Mouse (Mus musculus): Measurements from ENCODE around the gene Kcnd2. TPM values are rescaled to one million over a fixed set of nuclear protein-coding genes. Genes with fewer than 3 reads are reported as not detected.
A peak's percentile ranks its signal among the peaks of the same experiment; 100 is the strongest.

The Kcnd2 gene
- polyA plus RNA-seq, 1 experiment from 2014 or later = 1.5 TPM

DNA sequence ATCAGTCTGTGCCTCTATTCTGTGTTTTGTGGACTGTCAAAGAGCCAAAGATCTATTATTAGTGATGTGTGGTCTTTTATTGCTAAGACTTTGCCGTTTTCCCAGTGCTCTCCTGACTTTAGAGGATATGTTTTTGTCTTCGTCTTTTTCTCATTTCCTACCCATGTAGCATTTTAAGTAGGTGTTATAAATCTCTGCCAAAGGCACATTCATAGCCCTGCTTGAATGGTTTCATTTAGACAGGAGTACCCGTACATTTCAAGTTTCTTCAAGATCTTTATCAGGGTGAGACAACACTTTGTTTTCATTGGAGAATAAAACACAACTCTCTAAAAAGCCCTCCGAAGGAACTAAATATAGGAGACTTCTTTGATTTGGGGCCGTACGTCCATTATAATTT is 355.7 kb downstream of the Kcnd2 start:
- Histone ChIP-seq H3K9ac (no peak overlapping the region), H3K4me2 (no peak overlapping the region), H3K9me3 (replicated peaks) (no peaks in the 10 kb centered on the region), H3K27ac (no peak overlapping the region), H3K27me3 (no peaks in the 10 kb centered on the region), H3K4me1 (replicated peaks) (no peaks in the 10 kb centered on the region), H3K36me3 (no peaks in the 10 kb centered on the region), H3K4me3 (no peak overlapping the region)
- no peak for ATAC-seq (replicated peaks; ENCODE audit: insufficient number of reproducible peaks, insufficient read depth, low FRiP score, low read depth)
- WGBS = 64% methylated on average over 6 of the region's 6 CpGs

DNA sequence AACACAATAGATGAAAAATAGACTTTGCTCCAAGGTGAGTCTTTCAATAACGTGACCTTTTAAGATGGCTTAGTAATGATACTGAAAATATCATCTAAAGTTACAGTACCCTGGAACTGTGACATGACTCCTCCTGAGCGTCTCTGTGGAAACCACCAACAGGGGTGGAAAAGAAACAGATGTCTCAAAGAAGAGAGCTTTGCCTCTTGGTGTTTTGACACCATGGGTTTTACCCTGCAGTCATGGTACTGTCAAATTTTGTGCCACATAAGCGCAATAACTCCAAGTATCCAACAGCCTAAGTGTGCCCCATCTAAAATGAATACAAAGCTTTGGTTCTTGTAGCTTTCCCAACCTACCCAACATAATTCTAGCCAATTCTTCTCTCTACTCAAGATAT is 374.9 kb downstream of the Kcnd2 start:
- Histone ChIP-seq H3K4me1 (replicated peaks) (no peaks in the 10 kb centered on the region), H3K27me3 (no peaks in the 10 kb centered on the region), H3K4me3 (no peak overlapping the region), H3K9ac (no peak overlapping the region), H3K27ac (no peak overlapping the region), H3K4me2 (no peak overlapping the region), H3K36me3 (no peaks in the 10 kb centered on the region), H3K9me3 (replicated peaks) (no peaks in the 10 kb centered on the region)
- no peak for ATAC-seq (replicated peaks; ENCODE audit: insufficient number of reproducible peaks, insufficient read depth, low FRiP score, low read depth)
- WGBS = 74% methylated on average over 3 of the region's 3 CpGs

DNA sequence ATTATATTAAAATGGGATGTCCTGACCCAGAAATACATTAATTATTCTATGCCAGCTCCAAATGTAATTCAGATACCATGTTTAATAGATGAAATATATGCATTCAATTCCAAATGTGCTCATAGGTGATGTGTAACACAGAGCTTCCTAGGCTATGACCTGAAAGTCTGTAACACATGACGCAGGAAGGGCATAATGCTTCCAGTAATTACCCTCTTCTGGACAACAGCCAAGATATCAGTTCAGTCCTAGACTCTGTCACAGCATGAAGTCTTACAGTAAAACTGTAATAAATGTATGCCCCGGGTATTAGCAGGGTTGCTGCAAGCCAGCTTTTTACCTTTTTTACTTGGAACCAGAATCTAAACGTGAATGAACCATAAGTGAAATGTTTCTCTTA is 382.1 kb downstream of the Kcnd2 start:
- Histone ChIP-seq H3K9ac (no peak overlapping the region), H3K9me3 (replicated peaks) (no peaks in the 10 kb centered on the region), H3K36me3 (no peaks in the 10 kb centered on the region), H3K4me3 (no peak overlapping the region), H3K4me1 (replicated peaks) (no peaks in the 10 kb centered on the region), H3K4me2 (no peak overlapping the region), H3K27me3 (no peaks in the 10 kb centered on the region), H3K27ac (no peak overlapping the region)
- WGBS = 54% methylated on average over 3 of the region's 3 CpGs
- ATAC-seq (replicated peaks; ENCODE audit: insufficient number of reproducible peaks, insufficient read depth, low FRiP score, low read depth) = no peak

DNA sequence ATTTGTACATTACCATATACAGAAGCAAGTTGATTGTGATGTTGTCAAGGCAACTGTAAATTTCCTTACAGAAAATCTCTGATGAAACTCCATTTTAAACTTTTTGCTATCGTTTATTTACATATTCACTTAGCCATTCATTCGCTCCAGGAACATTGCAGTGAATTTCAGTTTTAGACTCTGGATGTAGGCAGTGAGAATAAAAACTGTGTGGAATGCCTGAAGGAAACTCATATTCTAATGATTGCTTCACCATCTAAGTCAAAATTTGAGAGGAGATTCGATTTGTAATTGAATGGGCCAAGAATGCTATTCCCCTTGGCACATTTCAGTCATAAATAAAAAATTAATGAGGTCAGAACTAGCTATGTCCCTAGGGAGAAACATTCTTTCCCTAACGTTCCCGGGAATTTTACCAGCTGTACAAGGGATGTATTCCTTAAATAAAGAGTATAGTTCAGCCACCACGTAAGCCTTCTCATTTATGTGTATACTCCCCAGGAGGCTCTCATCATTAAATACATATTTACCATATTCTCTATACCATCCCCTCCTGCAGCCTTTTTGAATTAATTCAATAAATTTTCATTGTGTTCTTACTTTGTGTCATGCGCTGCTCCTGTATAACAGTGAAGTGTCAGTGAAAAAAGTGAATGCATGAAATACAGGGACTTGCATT is 394.2 kb downstream of the Kcnd2 start:
- Histone ChIP-seq H3K9ac (no peak overlapping the region), H3K4me3 (no peak overlapping the region), H3K9me3 (replicated peaks) (no peaks in the 10 kb centered on the region), H3K27ac (no peak overlapping the region), H3K4me1 (replicated peaks) (no peaks in the 10 kb centered on the region), H3K27me3 (no peaks in the 10 kb centered on the region), H3K36me3 (no peaks in the 10 kb centered on the region), H3K4me2 (no peak overlapping the region)
- WGBS = 70% methylated on average over 7 of the region's 7 CpGs
- ATAC-seq (replicated peaks; ENCODE audit: insufficient number of reproducible peaks, insufficient read depth, low FRiP score, low read depth) = no peak

GRCm38 (mm10) chr6:21629989-21630388 is 414.7 kb downstream of the Kcnd2 start:
- 78% methylated on average over 4 of the region's 4 CpGs for WGBS
- no peaks in the 10 kb centered on the region for H3K36me3 ChIP-seq
- H3K27ac ChIP-seq = no peak overlapping the region
- no peaks in the 10 kb centered on the region for H3K27me3 ChIP-seq
- H3K4me3 ChIP-seq = no peak overlapping the region
- no peaks in the 10 kb centered on the region for H3K4me1 ChIP-seq (replicated peaks)
- no peak overlapping the region for H3K9ac ChIP-seq
- H3K4me2 ChIP-seq = no peak overlapping the region
- no peaks in the 10 kb centered on the region for H3K9me3 ChIP-seq (replicated peaks)
- ATAC-seq (replicated peaks; ENCODE audit: insufficient number of reproducible peaks, insufficient read depth, low FRiP score, low read depth) = no peak

GRCm38 (mm10) chr6:21655681-21656080 is 440.4 kb downstream of the Kcnd2 start:
- no peaks in the 10 kb centered on the region for H3K27me3 ChIP-seq
- H3K4me2 ChIP-seq = no peak overlapping the region
- no peak overlapping the region for H3K4me3 ChIP-seq
- no peaks in the 10 kb centered on the region for H3K4me1 ChIP-seq (replicated peaks)
- no peaks in the 10 kb centered on the region for H3K36me3 ChIP-seq
- H3K9ac ChIP-seq = no peak overlapping the region
- H3K27ac ChIP-seq = no peak overlapping the region
- no peak for ATAC-seq (replicated peaks; ENCODE audit: insufficient number of reproducible peaks, insufficient read depth, low FRiP score, low read depth)
- no peaks in the 10 kb centered on the region for H3K9me3 ChIP-seq (replicated peaks)

- no peaks in the 10 kb centered on the region for H3K27me3 ChIP-seq
- H3K9me3 ChIP-seq (replicated peaks) = no peaks in the 10 kb centered on the region
- WGBS = 73% methylated on average over 6 of the region's 6 CpGs
- no peak overlapping the region for H3K27ac ChIP-seq
- no peak overlapping the region for H3K4me2 ChIP-seq
- no peaks in the 10 kb centered on the region for H3K36me3 ChIP-seq
- H3K4me3 ChIP-seq = no peak overlapping the region
- H3K9ac ChIP-seq = no peak overlapping the region
- no peaks in the 10 kb centered on the region for H3K4me1 ChIP-seq (replicated peaks)
- ATAC-seq (replicated peaks; ENCODE audit: insufficient number of reproducible peaks, insufficient read depth, low FRiP score, low read depth) = no peak
Measured at GRCm38 (mm10) chr6:21664135-21664534, 448.8 kb downstream of the Kcnd2 start.

- H3K36me3 ChIP-seq = no peaks in the 10 kb centered on the region
- H3K4me2 ChIP-seq = no peak overlapping the region
- no peaks in the 10 kb centered on the region for H3K9me3 ChIP-seq (replicated peaks)
- WGBS = 75% methylated on average over 4 of the region's 4 CpGs
- H3K27me3 ChIP-seq = no peaks in the 10 kb centered on the region
- H3K27ac ChIP-seq = no peak overlapping the region
- no peak overlapping the region for H3K9ac ChIP-seq
- ATAC-seq (replicated peaks; ENCODE audit: insufficient number of reproducible peaks, insufficient read depth, low FRiP score, low read depth) = no peak
- H3K4me1 ChIP-seq (replicated peaks) = no peaks in the 10 kb centered on the region
- no peak overlapping the region for H3K4me3 ChIP-seq
Measured at GRCm38 (mm10) chr6:21664638-21665037, 449.3 kb downstream of the Kcnd2 start.

- Histone ChIP-seq H3K27me3 (no peaks in the 10 kb centered on the region), H3K4me3 (no peak overlapping the region), H3K9ac (no peak overlapping the region), H3K27ac (0 out of 2 replicates have a peak overlapping the region, but pooled peaks have one; percentile 5), H3K4me1 (replicated peaks) (peaks cover 6% of the 10 kb centered on the region), H3K4me2 (peak overlapping the region; percentile 42), H3K36me3 (no peaks in the 10 kb centered on the region), H3K9me3 (replicated peaks) (no peaks in the 10 kb centered on the region)
- ATAC-seq (replicated peaks; ENCODE audit: insufficient number of reproducible peaks, insufficient read depth, low FRiP score, low read depth) = no peak; the same call in 1 of the 2 replicates
- 29% methylated on average over 6 of the region's 6 CpGs for WGBS
Measured at GRCm38 (mm10) chr6:21684252-21684651, 468.9 kb downstream of the Kcnd2 start.

DNA sequence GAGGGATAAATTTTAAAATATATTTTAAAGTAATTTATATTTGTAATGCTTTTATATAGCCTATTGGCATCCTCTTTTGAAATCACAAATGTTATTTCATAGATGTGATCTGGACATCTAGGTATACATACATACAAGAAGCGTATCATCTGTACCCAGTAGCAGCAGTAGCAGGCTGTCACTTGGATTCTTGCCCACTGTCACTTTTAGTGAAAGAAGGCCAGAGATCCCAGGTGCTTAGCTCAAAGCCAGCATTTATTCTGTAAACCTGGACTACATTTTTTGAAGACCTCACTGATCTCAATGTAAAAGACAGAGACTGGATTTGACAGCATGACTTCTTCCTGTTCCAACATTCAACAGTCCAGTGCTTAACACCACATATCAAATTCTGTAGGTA is 471.1 kb downstream of the Kcnd2 start:
- no peak for ATAC-seq (replicated peaks; ENCODE audit: insufficient number of reproducible peaks, insufficient read depth, low FRiP score, low read depth)
- Histone ChIP-seq H3K27ac (no peak overlapping the region), H3K4me3 (no peak overlapping the region), H3K9me3 (replicated peaks) (no peaks in the 10 kb centered on the region), H3K4me2 (no peak overlapping the region), H3K4me1 (replicated peaks) (peaks cover 6% of the 10 kb centered on the region), H3K27me3 (no peaks in the 10 kb centered on the region), H3K36me3 (no peaks in the 10 kb centered on the region), H3K9ac (no peak overlapping the region)
- 84% methylated on average over 1 of the region's 1 CpGs for WGBS

GRCm38 (mm10) chr6:21692861-21693350 is 477.6 kb downstream of the Kcnd2 start:
- Histone ChIP-seq H3K4me2 (no peak overlapping the region), H3K4me1 (replicated peaks) (no peaks in the 10 kb centered on the region), H3K4me3 (no peak overlapping the region), H3K36me3 (no peaks in the 10 kb centered on the region), H3K9me3 (replicated peaks) (no peaks in the 10 kb centered on the region), H3K9ac (no peak overlapping the region), H3K27me3 (no peaks in the 10 kb centered on the region), H3K27ac (no peak overlapping the region)
- ATAC-seq (replicated peaks; ENCODE audit: insufficient number of reproducible peaks, insufficient read depth, low FRiP score, low read depth) = no peak
- WGBS = 76% methylated on average over 3 of the region's 3 CpGs

DNA sequence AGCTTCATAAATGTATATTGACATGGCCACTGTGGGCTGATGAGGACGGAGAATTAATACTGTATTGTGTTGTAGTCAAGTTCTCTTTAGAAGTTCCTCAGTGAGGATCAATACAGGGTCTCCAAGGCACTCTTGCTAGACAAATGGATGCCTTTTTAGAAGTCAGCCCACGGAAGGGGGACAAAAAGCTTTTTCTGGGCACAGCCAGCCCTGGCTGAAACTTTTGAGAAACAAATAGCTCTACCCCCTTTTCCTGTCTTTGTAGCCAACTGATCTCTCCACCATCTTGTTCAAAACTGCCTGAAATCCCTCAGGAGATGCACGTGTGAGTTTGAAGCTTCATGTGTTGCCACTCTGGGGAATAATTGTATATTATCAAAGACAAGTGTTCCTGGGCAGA is 482.3 kb downstream of the Kcnd2 start:
- H3K4me3 ChIP-seq = no peak overlapping the region
- 71% methylated on average over 3 of the region's 3 CpGs for WGBS
- no peak overlapping the region for H3K9ac ChIP-seq
- H3K36me3 ChIP-seq = no peaks in the 10 kb centered on the region
- no peak overlapping the region for H3K27ac ChIP-seq
- H3K4me1 ChIP-seq (replicated peaks) = no peaks in the 10 kb centered on the region
- ATAC-seq (replicated peaks; ENCODE audit: insufficient number of reproducible peaks, insufficient read depth, low FRiP score, low read depth) = no peak
- H3K9me3 ChIP-seq (replicated peaks) = no peaks in the 10 kb centered on the region
- H3K4me2 ChIP-seq = no peak overlapping the region
- H3K27me3 ChIP-seq = no peaks in the 10 kb centered on the region
